Mouse (Mus musculus): ENCODE results near the gene Dusp1. TPM values are rescaled to one million over a fixed set of nuclear protein-coding genes. Genes with fewer than 3 reads are reported as not detected.

Gene Dusp1
- 21.7 TPM for polyA plus RNA-seq (2017; shearing (Covaris generic))

GRCm38 (mm10) chr17:26561651-26562181, at the start of gene Dusp1:
Dusp1 (minus strand) TSS chr17:26562128.

GRCm38 (mm10) chr17:26561290-26561640, 663 bp downstream of the Dusp1 start, which contains the start of gene Ergic1:
Ergic1 (plus strand) TSS chr17:26561489.

Other genes with a start within 250 kb of the Dusp1 start
- gene Neurl1b, start 147.3 kb downstream of the Dusp1 start, polyA plus RNA-seq (2017; shearing (Covaris generic)) = not detected
- 99.2 TPM for gene Ergic1, start 639 bp downstream of the Dusp1 start, polyA plus RNA-seq (2017; shearing (Covaris generic))
- gene Atp6v0e, start 101.1 kb upstream of the Dusp1 start, polyA plus RNA-seq (2017; shearing (Covaris generic)) = 368 TPM
- gene Crebrf, start 153.5 kb upstream of the Dusp1 start, polyA plus RNA-seq (2017; shearing (Covaris generic)) = 91.0 TPM
- gene Bnip1, start 218.9 kb upstream of the Dusp1 start, polyA plus RNA-seq (2017; shearing (Covaris generic)) = 29.8 TPM